16 mouse cellular contexts compared by ENCODE assay signal in genomic region chr7:44550409-44550678, GRCm38 (mm10). TPM values are rescaled to one million over a fixed set of nuclear protein-coding genes. Genes with fewer than 3 reads are reported as not detected.
"Had no signal": no experiment of that assay in that cellular context is flagged by ENCODE, and none has a peak within 500 bp of the region (broad histone marks: within the 10 kb centered on the region; RNA-seq: fewer than 3 reads in every experiment).

No protein-coding gene starts in this region.

- H3K9me3 ChIP-seq: midbrain, embryonic 12.5 days; stomach, embryonic 15.5 days had no signal

- H3K9ac ChIP-seq: liver, embryonic 14.5 days; lung, embryonic 14.5 days; midbrain, embryonic 12.5 days; neural tube, embryonic 12.5 days; stomach, embryonic 15.5 days had no signal

- H3K27ac ChIP-seq: liver, embryonic 14.5 days; midbrain, embryonic 10.5 days; midbrain, embryonic 12.5 days; neural tube, embryonic 12.5 days; stomach, embryonic 15.5 days; stomach, postnatal 0 days had no signal

- H3K4me3 ChIP-seq: midbrain, embryonic 10.5 days; midbrain, embryonic 12.5 days; myocyte; neural tube, embryonic 12.5 days; stomach, embryonic 15.5 days had no signal

- H3K4me2 ChIP-seq: lung, embryonic 14.5 days; midbrain, embryonic 12.5 days; neural tube, embryonic 12.5 days; stomach, embryonic 15.5 days had no signal

- ATAC-seq: midbrain, embryonic 16.5 days had no signal

- H3K27me3 ChIP-seq: neural tube, embryonic 12.5 days; stomach, embryonic 15.5 days had no signal

- DNase-seq: lung, adult 18-20 months; lung, embryonic 14.5 days; lung, postnatal 10 days; lung, postnatal 4 days; midbrain, embryonic 14.5 days; right cerebral cortex, postnatal 14 days; thymus, adult 2 months; thymus, postnatal 36 days had no signal

RNA-seq across cellular contexts. Expression of gene Spib, which starts 18.5 kb away (rescaled TPM):
- polyA plus RNA-seq: midbrain, embryonic 10.5 days; midbrain, embryonic 12.5 days; midbrain, embryonic 14.5 days; midbrain, embryonic 16.5 days; neural tube, embryonic 12.5 days had no signal

RNA-seq across cellular contexts. Expression of gene Napsa, which starts 21.8 kb away (rescaled TPM):
- polyA plus RNA-seq: myocyte had no signal

RNA-seq across cellular contexts. Expression of gene Mybpc2, which starts 25.9 kb away (rescaled TPM):
- polyA plus RNA-seq: liver, embryonic 14.5 days had no signal
